ENCODE assay signal across 23 mouse cellular contexts in genomic region chr10:78371746-78372145, GRCm38 (mm10). TPM values are rescaled to one million over a fixed set of nuclear protein-coding genes. Genes with fewer than 3 reads are reported as not detected.
DNase-seq lines count a peak whose midpoint lies in the region; ATAC-seq and TF ChIP-seq lines count a peak whose summit lies in the region.
"Had no signal": no experiment of that assay in that cellular context is flagged by ENCODE, and none has a peak within 500 bp of the region (broad histone marks: within the 10 kb centered on the region; RNA-seq: fewer than 3 reads in every experiment).

No protein-coding gene starts in this region.

- no peak overlapping the region for H3K27ac ChIP-seq in MEL (ENCODE audit: control insufficient read depth, low read depth, low read length)
- H3K27ac ChIP-seq in lung, embryonic 15.5 days = no peak overlapping the region
- H3K27ac ChIP-seq in hindbrain, embryonic 14.5 days = no peak overlapping the region
- no peak overlapping the region for H3K27ac ChIP-seq in forebrain, embryonic 15.5 days (replicated peaks)
- H3K27ac ChIP-seq: embryonic facial prominence, embryonic 15.5 days; forebrain, embryonic 10.5 days; limb, embryonic 13.5 days; liver, embryonic 14.5 days; midbrain, embryonic 12.5 days had no signal

- peaks cover 0 to 15% of the 10 kb centered on the region in 2 experiments; a peak in 2 of 4 replicates for H3K36me3 ChIP-seq in MEL (ENCODE audit: control insufficient read depth in 1 of 2, insufficient read depth in 2 of 2, low read length in 2 of 2)
- no peaks in the 10 kb centered on the region for H3K36me3 ChIP-seq in lung, embryonic 15.5 days
- H3K36me3 ChIP-seq in hindbrain, embryonic 14.5 days (replicated peaks; ENCODE audit: control insufficient read depth, insufficient read depth) = no peaks in the 10 kb centered on the region
- H3K36me3 ChIP-seq in forebrain, embryonic 15.5 days = no peaks in the 10 kb centered on the region
- H3K36me3 ChIP-seq: embryonic facial prominence, embryonic 15.5 days; forebrain, embryonic 10.5 days; G1E; limb, embryonic 13.5 days; midbrain, embryonic 12.5 days had no signal

- no peaks in the 10 kb centered on the region for H3K27me3 ChIP-seq in MEL (ENCODE audit: control insufficient read depth in 1 of 2, insufficient read depth in 2 of 2, low read length in 2 of 2)
- H3K27me3 ChIP-seq in lung, embryonic 15.5 days = no peaks in the 10 kb centered on the region
- H3K27me3 ChIP-seq in hindbrain, embryonic 14.5 days (ENCODE audit: control insufficient read depth, insufficient read depth, low read length) = no peaks in the 10 kb centered on the region
- no peaks in the 10 kb centered on the region for H3K27me3 ChIP-seq in forebrain, embryonic 15.5 days
- H3K27me3 ChIP-seq: embryonic facial prominence, embryonic 15.5 days; limb, embryonic 13.5 days; midbrain, embryonic 12.5 days had no signal

- ATAC-seq in lung, embryonic 15.5 days (ENCODE audit: borderline replicate concordance, extremely low read depth, low FRiP score, low TSS enrichment) = peak; percentile 86
- no peak for ATAC-seq in hindbrain, embryonic 14.5 days (ENCODE audit: low FRiP score)
- no peak for ATAC-seq in forebrain, embryonic 15.5 days (replicated peaks)
- ATAC-seq: hindbrain, embryonic 16.5 days; intestine, embryonic 16.5 days had no signal

- no peaks in the 10 kb centered on the region for H3K9me3 ChIP-seq in MEL (replicated peaks; ENCODE audit: insufficient read depth, low read length)
- no peaks in the 10 kb centered on the region for H3K9me3 ChIP-seq in lung, embryonic 15.5 days
- no peaks in the 10 kb centered on the region for H3K9me3 ChIP-seq in hindbrain, embryonic 14.5 days (ENCODE audit: control insufficient read depth, low read length)
- no peaks in the 10 kb centered on the region for H3K9me3 ChIP-seq in forebrain, embryonic 15.5 days
- H3K9me3 ChIP-seq: embryonic facial prominence, embryonic 15.5 days; forebrain, embryonic 10.5 days; midbrain, embryonic 12.5 days had no signal

- peaks cover 12 to 37% of the 10 kb centered on the region in 2 experiments for H3K4me1 ChIP-seq in MEL (ENCODE audit: control insufficient read depth in 1 of 2, insufficient read depth in 2 of 2, low read length in 2 of 2)
- H3K4me1 ChIP-seq in lung, embryonic 15.5 days = peaks cover 7% of the 10 kb centered on the region; the same call in 1 of the 2 replicates
- H3K4me1 ChIP-seq in hindbrain, embryonic 14.5 days (replicated peaks; ENCODE audit: control insufficient read depth, insufficient read depth, low read length) = no peaks in the 10 kb centered on the region
- no peaks in the 10 kb centered on the region for H3K4me1 ChIP-seq in forebrain, embryonic 15.5 days
- H3K4me1 ChIP-seq: embryonic facial prominence, embryonic 15.5 days had no signal

- no peak overlapping the region for H3K9ac ChIP-seq in MEL (ENCODE audit: control insufficient read depth, low read depth, low read length, poor library complexity, severe bottlenecking)
- H3K9ac ChIP-seq in lung, embryonic 15.5 days = no peak overlapping the region
- H3K9ac ChIP-seq in hindbrain, embryonic 14.5 days = no peak overlapping the region
- no peak overlapping the region for H3K9ac ChIP-seq in forebrain, embryonic 15.5 days (replicated peaks)
- H3K9ac ChIP-seq: embryonic facial prominence, embryonic 15.5 days; limb, embryonic 13.5 days; liver, embryonic 14.5 days; midbrain, embryonic 12.5 days had no signal

- no peak overlapping the region for H3K4me2 ChIP-seq in lung, embryonic 15.5 days
- no peak overlapping the region for H3K4me2 ChIP-seq in hindbrain, embryonic 14.5 days (replicated peaks)
- H3K4me2 ChIP-seq in forebrain, embryonic 15.5 days (replicated peaks) = no peak overlapping the region
- H3K4me2 ChIP-seq: embryonic facial prominence, embryonic 15.5 days; limb, embryonic 13.5 days; midbrain, embryonic 12.5 days had no signal

- TF ChIP-seq RAD21 in MEL (IDR thresholded peaks at IDR 0.05; ENCODE audit: low read depth, low read length) = no peak

- no peaks in the 10 kb centered on the region for H3K79me2 ChIP-seq in MEL (ENCODE audit: control insufficient read depth, insufficient read depth, low read length, poor library complexity)

- peak; percentile 31 for DNase-seq in adrenal gland, adult 2 months
- DNase-seq in adrenal gland, postnatal 14 days = no peak
- no peak for DNase-seq in MEL (ENCODE audit: low read depth, low spot score)
- peak; percentile 16 for DNase-seq in lung, postnatal 36 days
- DNase-seq in T-cell, adult 2 months (ENCODE audit: low spot score) = no peak
- DNase-seq in hindbrain, embryonic 14.5 days (ENCODE audit: low spot score) = no peak
- DNase-seq: cerebellum, adult 11 months; cerebellum, adult 9-11 months; gastrocnemius, postnatal 36 days; kidney, adult 9 months; kidney, postnatal 14 days; right cerebral cortex, postnatal 25 days; spleen, adult 18-20 months had no signal

- no peak for TF ChIP-seq CTCF in MEL (IDR thresholded peaks at IDR 0.05 in 2 of 3, conservative IDR thresholded peaks at IDR 0.05 in 1 of 3; ENCODE audit: control insufficient read depth in 1 of 3, insufficient read depth in 1 of 3, low read depth in 2 of 3, low read length in 3 of 3, poor library complexity in 1 of 3, severe bottlenecking in 1 of 3)

- WGBS in lung, embryonic 15.5 days = 59% methylated on average over 6 of the region's 6 CpGs
- WGBS in hindbrain, embryonic 14.5 days = 88% methylated on average over 6 of the region's 6 CpGs
- WGBS in forebrain, embryonic 15.5 days = 92% methylated on average over 6 of the region's 6 CpGs

- TF ChIP-seq EP300 in MEL (IDR thresholded peaks at IDR 0.05; ENCODE audit: low read depth in 1 of 2, low read length in 2 of 2) = no peak

- H3K4me3 ChIP-seq in MEL (ENCODE audit: control insufficient read depth in 1 of 2, insufficient read depth in 1 of 2, low read depth in 2 of 2, low read length in 2 of 2) = peak overlapping the region in 1 of 2 experiments; percentile 77; a peak in 1 of 4 replicates
- no peak overlapping the region for H3K4me3 ChIP-seq in lung, embryonic 15.5 days
- no peak overlapping the region for H3K4me3 ChIP-seq in hindbrain, embryonic 14.5 days (replicated peaks; ENCODE audit: low read length)
- H3K4me3 ChIP-seq in forebrain, embryonic 15.5 days = no peak overlapping the region
- H3K4me3 ChIP-seq: embryonic facial prominence, embryonic 15.5 days; forebrain, embryonic 10.5 days; limb, embryonic 13.5 days; midbrain, embryonic 12.5 days had no signal

- 0 out of 4 replicates have a peak, but pooled peaks of 1 of the 2 experiments have one; percentile 1 for TF ChIP-seq POLR2A in MEL (IDR thresholded peaks at IDR 0.05; ENCODE audit: control insufficient read depth in 1 of 2, insufficient read depth in 1 of 2, low read depth in 1 of 2, low read length in 2 of 2, poor library complexity in 1 of 2)

TF ChIP-seq in MEL, 35 proteins besides CTCF, POLR2A, EP300 and RAD21:
- peak; percentile 15; the same call in 1 of the 2 replicates for TF ChIP-seq GATA1 (IDR thresholded peaks at IDR 0.05; ENCODE audit: low read depth, low read length)
- TF ChIP-seq CHD1 (IDR thresholded peaks at IDR 0.05; ENCODE audit: low read depth, low read length) = no peak
- no peak for TF ChIP-seq NRF1 (IDR thresholded peaks at IDR 0.05; ENCODE audit: insufficient read depth, low read depth, low read length, poor library complexity, severe bottlenecking)
- no peak for TF ChIP-seq NELFE (IDR thresholded peaks at IDR 0.05; ENCODE audit: low read depth, low read length)
- no peak for TF ChIP-seq TCF12 (IDR thresholded peaks at IDR 0.05; ENCODE audit: low read depth, low read length)
- no peak for TF ChIP-seq POLR2AphosphoS2 (IDR thresholded peaks at IDR 0.05; ENCODE audit: low read length)
- no peak for TF ChIP-seq RCOR1 (IDR thresholded peaks at IDR 0.05; ENCODE audit: low read depth, low read length)

RNA-seq across cellular contexts. Expression of gene Agpat3, which starts 19.5 kb away (rescaled TPM):
- total RNA-seq in adrenal gland, adult 2 months (2021) = 100 to 1,000 TPM; 346 to 422 TPM
- 543 and 654 TPM in 2 replicates for polyA plus RNA-seq in adrenal gland, adult 2 months (2012; rRNA removed)
- 323 and 324 TPM in 2 replicates for total RNA-seq in adrenal gland, postnatal 14 days (2021)
- total RNA-seq in MEL (2012; rRNA removed) = not detected in 2 replicates
- polyA plus RNA-seq in MEL (2012; ENCODE audit: insufficient read depth in 1 of 2, insufficient read length in 2 of 2, low read depth in 1 of 2, low replicate concordance in 2 of 2, missing spikeins in 1 of 2) = under 1 TPM in 1 of 2 experiments, not detected in 1; 0.07 TPM
- 64.4 and 68.1 TPM in 2 replicates for polyA plus RNA-seq in lung, embryonic 15.5 days (2015; fragmentation: Nextera tagmentation; extraction: Ambion mirVana)
- polyA plus RNA-seq in hindbrain, embryonic 14.5 days (2014; fragmentation: Nextera tagmentation; extraction: Ambion mirVana) = 80.3 and 81.5 TPM in 2 replicates
- 69.9 and 72.2 TPM in 2 replicates for polyA plus RNA-seq in forebrain, embryonic 15.5 days (2015; fragmentation: Nextera tagmentation; extraction: Ambion mirVana)

RNA-seq across cellular contexts. Expression of gene Rrp1, which starts 41.1 kb away (rescaled TPM):
- 100 to 1,000 TPM; 234 to 244 TPM for total RNA-seq in adrenal gland, adult 2 months (2021)
- 52.6 and 73.7 TPM in 2 replicates for polyA plus RNA-seq in adrenal gland, adult 2 months (2012; rRNA removed)
- total RNA-seq in adrenal gland, postnatal 14 days (2021) = 199 and 221 TPM in 2 replicates
- total RNA-seq in MEL (2012; rRNA removed) = 241 and 273 TPM in 2 replicates
- polyA plus RNA-seq in MEL (2012; ENCODE audit: insufficient read depth in 1 of 2, insufficient read length in 2 of 2, low read depth in 1 of 2, low replicate concordance in 2 of 2, missing spikeins in 1 of 2) = 100 to 1,000 TPM in 1 of 2 experiments, not detected in 1; 417 TPM
- polyA plus RNA-seq in lung, embryonic 15.5 days (2015; fragmentation: Nextera tagmentation; extraction: Ambion mirVana) = 278 and 284 TPM in 2 replicates
- polyA plus RNA-seq in hindbrain, embryonic 14.5 days (2014; fragmentation: Nextera tagmentation; extraction: Ambion mirVana) = 324 and 336 TPM in 2 replicates
- polyA plus RNA-seq in forebrain, embryonic 15.5 days (2015; fragmentation: Nextera tagmentation; extraction: Ambion mirVana) = 395 and 412 TPM in 2 replicates

RNA-seq across cellular contexts. Expression of gene Cstb, which starts 53.7 kb away (rescaled TPM):
- 100 to 1,000 TPM; 380 to 402 TPM for total RNA-seq in adrenal gland, adult 2 months (2021)
- 67.7 and 81.7 TPM in 2 replicates for polyA plus RNA-seq in adrenal gland, adult 2 months (2012; rRNA removed)
- 176 and 179 TPM in 2 replicates for total RNA-seq in adrenal gland, postnatal 14 days (2021)
- total RNA-seq in MEL (2012; rRNA removed) = 71.1 and 76.7 TPM in 2 replicates
- polyA plus RNA-seq in MEL (2012; ENCODE audit: insufficient read depth in 1 of 2, insufficient read length in 2 of 2, low read depth in 1 of 2, low replicate concordance in 2 of 2, missing spikeins in 1 of 2) = 10 to 100 TPM in 1 of 2 experiments, not detected in 1; 71.9 TPM
- polyA plus RNA-seq in lung, embryonic 15.5 days (2015; fragmentation: Nextera tagmentation; extraction: Ambion mirVana) = 219 and 222 TPM in 2 replicates
- polyA plus RNA-seq in hindbrain, embryonic 14.5 days (2014; fragmentation: Nextera tagmentation; extraction: Ambion mirVana) = 97.3 and 119 TPM in 2 replicates
- polyA plus RNA-seq in forebrain, embryonic 15.5 days (2015; fragmentation: Nextera tagmentation; extraction: Ambion mirVana) = 100 and 115 TPM in 2 replicates

Comparison
In these comparisons a context has a peak if more than half of its experiments do, and no peak if none do; other contexts are left out.
1. DNase-seq: peak in adrenal gland, adult 2 months (single experiment) and lung, postnatal 36 days (single experiment); none in adrenal gland, postnatal 14 days (single experiment), MEL (single experiment), T-cell, adult 2 months (single experiment) and hindbrain, embryonic 14.5 days (single experiment).
2. RNA of gene Agpat3, which starts 19.5 kb away (polyA plus RNA-seq): 543 to 654 TPM in adrenal gland, adult 2 months, 80.3 to 81.5 TPM in hindbrain, embryonic 14.5 days, 69.9 to 72.2 TPM in forebrain, embryonic 15.5 days and 64.4 to 68.1 TPM in lung, embryonic 15.5 days; 0.07 TPM in MEL; every median in the first group is over 10 times any median in the second.